Mouse (Mus musculus) urinary bladder, adult 2 months (tissue): ENCODE measurements around the gene Zfp709. TPM values are rescaled to one million over a fixed set of nuclear protein-coding genes. Genes with fewer than 3 reads are reported as not detected.
"Not testable (repeated sequence)": the region's sequence is repeated elsewhere in the genome, so short reads cannot be mapped to it uniquely, and the experiment has no call there.

Experiments used
- DNase-seq: peaks from one replicate; pipeline ENCODE4 v3.0.0; 2022; ENCODE audit warnings: low spot score
- polyA plus RNA-seq: library from polyadenylated mRNA; depleted of rRNA; stranded (reverse); fragments of >200 nt; gene quantifications from 2 replicates; pipeline ENCODE4 v1.2.3, GENCODE M21; 2012; rRNA removed

Zfp709 gene
- polyA plus RNA-seq, result 2.0 and 2.7 TPM in 2 replicates

DNA sequence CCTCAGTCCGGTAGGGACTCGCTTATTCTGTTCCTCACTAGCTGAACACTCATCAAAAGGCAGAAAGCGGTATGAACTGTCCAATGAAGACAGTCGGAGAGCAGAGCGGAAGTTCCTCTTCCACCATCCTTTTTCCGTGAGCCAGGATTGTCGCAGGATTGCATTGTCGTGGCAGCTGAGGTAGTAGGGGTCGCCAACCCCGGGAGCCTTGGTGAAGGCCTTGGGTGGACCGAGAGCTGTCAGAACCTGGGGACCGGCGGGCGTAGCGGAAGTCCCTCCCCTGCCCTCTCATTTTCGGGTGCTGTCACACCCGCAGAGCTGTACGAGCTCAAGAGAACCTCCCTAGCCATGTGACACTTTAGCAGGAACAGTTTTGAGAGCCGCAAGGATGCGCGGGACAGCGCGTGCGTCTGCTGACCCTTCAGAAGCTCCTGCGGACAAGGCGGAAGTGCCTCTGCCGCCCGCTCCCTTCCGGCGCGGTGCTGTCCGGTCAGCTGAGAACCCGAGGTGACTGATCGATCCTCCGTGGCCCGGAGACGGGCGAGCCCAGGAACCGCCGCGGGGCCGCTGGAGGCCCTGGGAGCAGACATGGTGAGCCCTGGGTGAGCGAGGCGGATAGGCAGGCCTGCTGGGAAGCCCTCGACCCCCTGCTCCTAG, at the start of gene Zfp709:
TSS of gene Zfp709 (plus strand) at position 402 of the 657 bp plus-strand sequence.
- DNase-seq, result peak; percentile 59

DNA sequence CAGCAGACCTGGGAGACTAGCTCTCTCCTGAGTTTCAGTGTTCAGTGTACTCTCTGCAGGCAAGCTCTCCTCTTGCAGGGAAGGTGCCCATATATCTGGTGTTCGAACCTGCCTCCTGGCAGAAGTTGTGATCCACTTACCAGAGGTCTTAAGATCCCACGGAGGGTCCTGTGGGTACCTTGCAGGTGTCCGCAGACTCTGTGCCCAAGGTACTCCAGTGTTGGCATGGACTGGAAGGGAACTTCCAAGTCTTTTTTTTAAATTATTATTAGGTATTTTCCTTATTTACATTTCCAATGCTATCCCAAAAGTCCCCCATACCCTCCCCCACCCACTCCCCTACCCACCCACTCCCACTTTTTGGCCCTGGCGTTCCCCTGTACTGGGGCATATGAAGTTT, 43.6 kb upstream of the Zfp709 start:
- not testable (repeated sequence) for DNase-seq

DNA sequence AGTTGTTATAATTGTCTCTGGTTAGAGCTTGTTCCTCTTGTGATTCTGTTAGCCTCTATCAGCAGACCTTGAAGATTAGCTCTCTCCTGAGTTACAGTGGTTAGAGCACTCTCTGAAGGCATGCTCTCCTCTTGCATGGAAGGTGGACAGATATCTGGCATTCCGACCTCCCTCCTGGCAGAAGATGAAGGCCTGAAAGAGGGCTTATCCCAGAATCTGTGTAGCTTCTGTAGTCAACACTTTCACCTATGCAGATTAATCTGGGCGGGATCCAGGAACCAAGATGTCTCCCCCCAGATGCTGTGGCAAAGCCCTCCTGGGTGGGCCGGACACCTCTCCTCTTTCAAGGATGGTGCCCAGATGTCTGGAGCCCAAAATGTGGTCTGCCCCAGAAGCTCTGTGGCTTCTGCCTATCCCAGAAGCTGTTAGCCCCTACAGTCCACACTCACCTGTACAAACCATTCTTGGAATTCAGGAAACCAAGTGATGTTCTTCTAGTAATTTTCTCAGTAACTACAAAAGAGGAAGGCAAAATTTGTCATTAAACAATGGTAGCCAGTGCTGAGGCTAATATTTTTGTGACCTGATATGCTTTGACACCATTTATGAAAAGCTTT, 40.5 kb upstream of the Zfp709 start:
- not testable (repeated sequence) for DNase-seq

DNA sequence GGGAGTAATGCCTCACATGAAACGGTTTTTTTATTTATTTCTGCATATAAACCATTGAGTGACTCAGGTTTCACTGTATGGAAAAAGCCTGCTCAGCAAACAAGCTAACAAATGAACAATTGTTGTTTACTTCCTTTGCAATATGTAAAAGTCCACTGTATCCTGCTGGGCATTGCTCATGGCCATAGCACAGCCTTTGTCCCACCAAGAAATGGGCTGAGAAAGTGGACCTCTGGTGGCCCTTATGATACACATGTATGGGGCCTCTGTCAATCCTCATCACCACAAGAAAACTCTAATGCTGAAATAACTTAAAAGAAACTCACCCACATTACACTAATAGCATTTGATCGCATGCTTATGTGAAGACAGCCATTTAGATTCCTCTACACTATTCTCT, 39.3 kb upstream of the Zfp709 start:
- DNase-seq, result not testable (repeated sequence)

DNA sequence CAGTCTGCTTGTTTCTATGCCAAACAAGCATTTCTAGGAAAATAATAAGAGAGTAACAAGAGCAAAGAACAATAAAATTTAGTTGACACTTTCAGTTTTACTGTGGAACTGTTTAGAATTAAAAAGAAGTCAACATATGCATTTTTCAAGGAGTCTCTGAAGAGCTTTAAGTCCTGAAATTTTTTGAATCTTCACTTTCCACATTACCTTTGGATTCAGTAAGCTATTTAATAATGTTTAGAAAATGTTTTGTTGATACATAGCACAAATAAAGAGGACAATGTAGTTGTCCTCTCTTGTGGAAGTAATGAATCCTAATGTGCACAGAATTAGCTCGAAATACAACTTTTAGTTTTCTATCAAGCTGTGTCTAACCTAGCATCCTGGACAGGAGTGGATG, 37.4 kb upstream of the Zfp709 start:
- DNase-seq, result not testable (repeated sequence)

DNA sequence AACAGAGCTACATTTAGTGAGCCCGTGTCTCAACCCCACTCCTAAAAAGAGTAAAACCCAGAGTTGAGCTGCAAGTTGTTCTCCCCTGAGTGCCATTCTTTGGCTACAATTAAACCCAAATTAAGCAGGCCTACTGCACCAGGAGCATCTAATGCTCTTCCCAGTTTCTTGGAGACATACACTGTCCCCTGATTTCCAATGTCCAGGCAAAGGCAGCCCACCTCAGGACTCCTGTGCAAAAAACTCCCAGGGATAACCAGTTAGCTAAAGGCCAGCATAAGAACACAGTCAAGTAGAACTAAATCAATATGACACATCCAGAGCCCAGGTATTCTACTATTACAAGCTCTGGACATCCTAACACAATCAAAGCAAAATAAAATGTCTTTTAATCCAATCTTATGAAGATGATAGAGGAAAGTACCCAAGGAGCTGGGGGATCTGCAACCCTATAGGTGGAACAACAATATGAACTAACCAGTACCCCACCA, 35.8 kb upstream of the Zfp709 start:
- not testable (repeated sequence) for DNase-seq

DNA sequence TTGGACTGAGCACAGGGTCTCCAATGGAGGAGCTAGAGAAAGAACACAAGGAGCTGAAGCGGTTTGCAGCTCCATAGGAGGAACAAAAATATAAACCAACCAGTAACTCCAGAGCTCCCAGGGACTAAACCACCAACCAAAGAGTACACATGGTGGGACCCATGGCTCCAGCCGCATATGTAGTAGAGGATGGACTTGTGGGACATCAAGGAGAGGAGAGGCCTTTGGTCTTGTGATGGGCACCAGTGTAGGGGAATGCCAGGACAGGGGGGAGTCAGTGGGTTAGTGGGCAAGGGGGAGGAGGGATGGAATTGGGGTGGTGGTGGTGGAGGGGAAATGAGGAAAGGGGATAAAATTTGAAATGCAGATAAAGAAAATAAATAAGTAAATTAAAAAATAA, 35.1 kb upstream of the Zfp709 start:
- DNase-seq, result not testable (repeated sequence)

DNA sequence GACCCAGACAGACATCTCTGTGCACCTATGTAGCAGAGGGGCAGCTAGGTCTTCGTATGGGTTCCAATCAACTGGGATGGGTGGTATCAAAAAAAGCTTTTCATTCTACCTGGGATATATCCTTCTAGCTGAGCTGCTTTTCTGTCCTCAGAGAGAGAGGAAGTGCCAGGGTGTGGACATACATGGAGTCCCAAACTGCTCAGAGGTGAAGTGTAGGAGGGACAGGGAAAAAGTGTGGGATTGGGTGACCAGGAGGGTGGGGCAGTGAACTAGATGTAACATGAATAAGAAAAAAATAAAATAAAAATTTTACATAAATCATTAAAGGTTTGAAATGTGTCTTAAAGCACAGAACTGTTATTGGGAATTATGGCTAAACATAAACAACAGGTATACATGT, 30.8 kb upstream of the Zfp709 start:
- not testable (repeated sequence) for DNase-seq

DNA sequence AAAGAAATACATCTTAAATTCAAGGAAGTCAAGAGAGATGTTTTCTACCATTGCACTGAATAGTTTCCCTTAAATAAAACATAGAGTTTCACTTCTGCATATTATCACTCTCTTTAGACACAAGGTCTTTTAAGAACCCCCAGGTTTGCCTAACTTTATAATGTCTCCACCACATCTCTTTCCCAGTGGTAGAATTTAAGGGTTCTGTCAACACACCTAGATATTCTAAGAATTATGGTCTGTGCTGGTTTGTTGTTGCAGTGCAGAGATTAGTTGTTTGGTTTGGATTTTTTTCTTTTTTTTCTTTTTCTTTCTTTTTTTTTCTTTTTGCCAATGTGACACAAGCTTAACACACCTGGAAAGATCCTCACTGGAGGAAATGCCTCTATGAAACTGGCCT, 28.5 kb upstream of the Zfp709 start:
- not testable (repeated sequence) for DNase-seq

DNA sequence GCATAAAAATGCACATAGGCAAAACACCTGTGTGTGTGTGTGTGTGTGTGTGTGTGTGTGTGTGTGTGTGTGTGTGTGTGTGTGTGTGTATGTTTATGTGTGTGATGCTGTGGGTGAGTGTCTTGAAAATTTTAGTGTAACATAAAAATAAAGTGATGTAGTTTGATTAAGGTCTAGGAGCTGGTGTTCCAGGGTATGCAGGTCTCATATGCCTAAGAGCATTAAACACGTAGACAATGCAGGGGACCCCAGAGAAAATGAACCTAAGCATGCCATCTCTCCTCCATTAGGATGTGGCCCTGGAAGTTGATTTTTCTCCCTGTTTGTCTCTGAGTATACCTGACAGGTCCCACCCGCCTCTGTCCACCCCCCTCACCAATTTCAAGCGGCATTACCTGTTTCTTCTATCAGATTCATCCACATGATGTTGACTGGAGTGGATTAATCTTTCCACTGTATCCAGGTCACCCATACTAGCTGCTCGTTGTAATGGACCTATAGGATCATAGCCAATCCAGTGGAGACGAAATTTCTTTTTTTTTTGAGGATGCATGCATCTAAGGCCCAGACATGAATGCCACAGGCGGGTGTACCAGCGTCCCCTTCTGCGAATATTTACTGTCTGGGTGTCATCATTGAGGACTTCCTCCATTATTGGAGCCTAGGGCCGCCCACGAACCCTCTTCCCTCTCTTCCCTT, 25.0 kb upstream of the Zfp709 start:
- not testable (repeated sequence) for DNase-seq

DNA sequence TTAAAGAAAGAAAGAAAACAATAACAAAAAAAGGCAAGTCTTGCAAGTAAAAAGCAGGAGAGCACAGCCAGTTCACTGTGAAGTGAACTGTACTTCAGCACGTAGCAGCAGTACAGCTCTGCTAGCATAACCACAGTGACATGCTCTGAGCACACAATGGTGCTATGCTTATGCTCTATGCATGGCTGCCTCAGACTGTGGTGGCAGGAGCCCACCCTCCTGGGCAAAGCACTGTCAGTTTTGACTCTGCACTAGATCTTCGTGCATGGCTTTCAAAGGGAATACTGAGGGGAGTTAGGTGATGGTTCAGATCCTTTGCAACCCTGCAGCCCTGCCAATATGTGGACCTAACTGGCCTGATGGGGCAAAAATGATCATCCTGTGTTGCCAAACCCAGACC, 24.5 kb upstream of the Zfp709 start:
- DNase-seq, result not testable (repeated sequence)

DNA sequence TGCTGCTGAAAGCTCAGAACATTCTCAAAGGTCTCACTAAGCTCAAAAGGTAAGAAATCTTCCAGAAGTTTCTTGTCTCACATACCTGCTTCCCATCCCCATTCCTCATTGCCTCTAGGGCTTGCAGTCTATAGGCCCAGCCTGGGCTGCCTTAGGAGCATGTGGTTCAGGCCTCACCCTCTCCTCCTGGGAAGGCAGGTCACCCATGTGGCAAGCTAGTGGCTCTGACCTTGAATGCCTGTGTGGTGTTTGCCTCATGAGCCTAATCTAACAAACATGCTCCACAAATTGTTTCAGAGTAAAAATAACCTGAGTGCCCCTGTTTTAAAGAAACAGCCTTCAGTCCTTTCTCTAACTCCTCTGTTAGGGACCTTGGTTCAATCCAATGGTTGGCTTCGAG, 20.3 kb upstream of the Zfp709 start:
- not testable (repeated sequence) for DNase-seq

DNA sequence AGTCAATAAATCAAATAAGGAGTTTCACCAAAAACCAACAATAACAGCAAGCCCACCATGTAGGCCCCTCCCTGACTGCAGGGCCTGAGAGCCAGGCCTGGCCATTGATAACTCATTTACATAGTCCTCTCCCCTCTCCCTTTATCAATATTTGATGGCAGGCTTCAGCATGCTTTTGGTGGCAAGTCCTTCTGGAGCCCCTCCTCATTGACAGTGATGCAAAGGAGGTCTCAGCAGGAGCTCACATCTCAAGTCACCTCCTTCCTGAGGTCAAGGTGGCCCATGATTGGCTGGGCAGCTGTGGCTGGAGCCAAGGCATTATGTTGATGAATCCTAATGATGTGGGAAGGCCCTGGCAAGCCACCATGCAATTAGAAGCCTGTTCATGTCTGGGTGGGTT, 19.8 kb upstream of the Zfp709 start:
- not testable (repeated sequence) for DNase-seq

DNA sequence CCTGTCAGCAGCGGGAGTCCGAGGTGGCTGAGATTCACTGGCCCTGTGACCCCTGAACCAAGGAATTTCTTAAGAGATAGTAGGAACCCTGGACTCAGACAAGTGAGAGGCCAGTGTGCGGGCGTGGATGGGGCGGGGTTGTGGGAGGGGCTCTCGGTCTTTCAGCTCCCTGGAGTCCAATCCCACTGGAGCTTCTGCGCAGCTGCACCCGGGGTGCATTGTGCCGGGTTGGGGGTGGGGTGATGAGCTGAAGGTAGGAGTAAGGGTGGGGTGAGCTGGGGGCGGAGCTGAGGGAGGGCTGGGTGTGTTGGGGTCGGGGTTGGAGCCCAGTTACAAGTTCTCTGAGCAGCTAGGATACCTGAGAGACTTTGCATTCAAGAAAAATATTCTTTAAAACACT, 18.8 kb downstream of the Zfp709 start:
- DNase-seq, result not testable (repeated sequence)

DNA sequence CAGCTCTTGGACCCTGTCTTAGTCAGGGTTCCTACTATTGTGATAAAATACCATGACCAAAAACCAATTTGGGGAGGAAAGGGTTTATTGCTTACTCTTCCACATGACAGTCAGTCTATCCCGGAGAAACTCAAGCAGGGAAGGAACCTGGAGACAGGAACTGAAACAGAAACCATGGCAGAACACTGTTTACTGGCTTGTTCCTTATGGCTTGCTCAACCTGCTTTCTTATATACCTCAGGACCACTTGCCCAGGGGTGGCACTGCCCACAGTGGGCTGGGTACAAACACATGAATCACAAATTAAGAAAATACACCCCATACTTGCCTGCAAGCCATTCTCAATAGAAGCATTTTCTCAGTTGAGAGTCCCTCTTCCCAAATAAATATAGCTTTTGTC, 21.3 kb downstream of the Zfp709 start:
- not testable (repeated sequence) for DNase-seq

DNA sequence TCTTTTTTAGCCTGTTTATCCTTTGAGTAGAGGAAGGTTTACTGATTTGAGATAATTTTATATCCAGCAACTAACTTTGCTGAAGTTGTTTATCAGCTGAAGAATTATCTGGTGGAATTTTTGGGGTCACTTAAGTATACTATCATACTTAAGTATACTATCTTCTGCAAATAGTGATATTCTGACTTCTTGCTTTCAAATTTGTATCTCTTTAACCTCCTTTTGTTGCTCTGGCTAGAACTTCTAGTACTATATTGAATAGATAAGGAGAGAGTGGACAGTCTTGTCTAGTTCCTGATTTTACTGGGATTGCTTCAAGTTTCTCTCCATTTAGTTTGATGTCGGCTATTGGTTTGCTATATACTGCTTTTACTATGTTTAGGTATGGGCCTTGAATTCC, 25.0 kb downstream of the Zfp709 start:
- no peak for DNase-seq

DNA sequence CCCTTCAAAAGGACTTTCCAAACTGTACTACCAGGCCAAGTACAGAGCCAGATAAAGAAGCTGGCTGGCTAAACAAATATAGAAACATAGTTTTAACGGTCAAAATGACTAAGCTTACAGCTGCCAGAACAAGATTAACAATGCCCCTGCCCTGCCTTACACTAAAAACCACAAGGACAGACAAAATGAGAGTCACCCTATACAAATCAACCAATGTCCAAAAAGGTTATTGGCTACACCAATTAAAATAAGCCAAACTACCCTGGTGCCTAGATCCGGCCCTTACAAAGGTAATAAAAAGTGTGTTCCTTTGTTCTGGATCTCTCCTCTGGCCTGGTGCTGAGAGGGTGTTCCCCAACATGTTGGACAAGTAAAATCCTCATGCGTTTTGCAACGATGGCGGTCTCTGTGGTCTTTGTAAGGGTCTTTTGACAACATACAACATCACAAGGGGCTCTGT, 26.0 kb downstream of the Zfp709 start:
- DNase-seq, result no peak

DNA sequence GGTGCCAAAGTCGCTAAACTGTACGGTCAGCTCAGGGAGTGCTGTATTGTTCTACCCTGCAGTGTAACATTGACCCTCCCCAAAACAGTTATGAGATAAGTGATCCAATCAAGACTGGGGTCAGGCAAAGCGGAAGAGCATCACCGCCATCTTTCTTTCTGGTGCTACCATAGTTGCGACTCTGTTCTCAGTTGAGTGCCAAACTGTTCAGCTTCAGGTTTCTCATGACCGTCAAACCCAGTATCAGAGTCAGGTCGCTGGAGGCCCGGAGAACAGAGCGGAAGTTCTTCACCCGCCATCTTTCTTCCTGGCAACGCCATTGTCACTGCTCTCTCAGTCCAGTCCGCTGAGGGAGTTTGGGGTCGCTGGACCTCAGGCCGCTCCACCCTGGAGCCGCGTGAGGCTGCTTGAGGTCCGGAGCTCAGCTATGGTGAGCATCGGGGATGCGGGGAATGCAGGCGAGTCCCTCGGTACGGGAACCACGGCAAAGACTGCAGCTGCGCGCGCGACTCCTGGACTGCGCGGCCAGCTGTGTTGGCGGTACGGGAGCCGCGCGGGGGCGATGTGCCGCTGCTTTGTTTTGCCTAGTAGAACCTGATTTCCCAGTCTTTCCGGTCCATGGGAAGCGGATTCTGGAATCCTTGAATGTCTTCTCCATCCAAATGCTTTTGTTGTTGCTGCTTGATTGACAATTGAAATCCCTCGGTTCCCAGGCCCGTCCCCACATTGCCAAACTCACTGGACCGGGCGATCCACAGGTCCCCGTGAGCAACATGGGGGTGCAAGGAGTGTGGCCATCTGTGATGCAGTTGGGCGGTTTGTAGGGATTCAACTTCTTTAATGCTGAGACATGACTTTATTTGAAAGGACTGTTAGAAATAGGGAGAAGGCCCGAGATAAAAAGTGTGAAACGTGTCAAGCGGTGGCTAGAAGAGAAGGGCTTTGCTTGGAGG, 26.8 kb downstream of the Zfp709 start, which contains the start of the genes Zfp882 and Zfp617:
TSS of gene Zfp882 (plus strand) at position 300 of the 953 bp plus-strand sequence.
TSS of gene Zfp617 (plus strand) at position 327 of the 953 bp plus-strand sequence.
- peak; percentile 78 for DNase-seq

DNA sequence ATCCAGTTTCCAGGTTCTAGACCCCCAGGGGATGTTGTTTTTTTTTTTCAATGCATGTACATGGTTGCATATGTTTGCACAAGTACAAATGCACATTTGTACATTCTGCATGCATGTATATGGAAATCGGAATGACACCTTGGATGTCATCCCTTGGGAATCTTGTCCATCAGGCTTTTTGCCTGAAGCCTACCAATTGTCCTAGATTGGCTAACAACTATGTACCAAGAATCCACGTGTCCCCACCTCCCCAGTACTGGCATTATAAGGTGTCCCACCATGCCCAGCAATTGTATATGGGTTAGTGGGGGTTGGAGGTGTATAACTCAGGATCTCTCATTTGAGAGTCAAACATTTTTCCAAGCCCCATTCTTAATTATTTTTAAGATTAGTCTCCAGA, 30.5 kb downstream of the Zfp709 start:
- no peak for DNase-seq

DNA sequence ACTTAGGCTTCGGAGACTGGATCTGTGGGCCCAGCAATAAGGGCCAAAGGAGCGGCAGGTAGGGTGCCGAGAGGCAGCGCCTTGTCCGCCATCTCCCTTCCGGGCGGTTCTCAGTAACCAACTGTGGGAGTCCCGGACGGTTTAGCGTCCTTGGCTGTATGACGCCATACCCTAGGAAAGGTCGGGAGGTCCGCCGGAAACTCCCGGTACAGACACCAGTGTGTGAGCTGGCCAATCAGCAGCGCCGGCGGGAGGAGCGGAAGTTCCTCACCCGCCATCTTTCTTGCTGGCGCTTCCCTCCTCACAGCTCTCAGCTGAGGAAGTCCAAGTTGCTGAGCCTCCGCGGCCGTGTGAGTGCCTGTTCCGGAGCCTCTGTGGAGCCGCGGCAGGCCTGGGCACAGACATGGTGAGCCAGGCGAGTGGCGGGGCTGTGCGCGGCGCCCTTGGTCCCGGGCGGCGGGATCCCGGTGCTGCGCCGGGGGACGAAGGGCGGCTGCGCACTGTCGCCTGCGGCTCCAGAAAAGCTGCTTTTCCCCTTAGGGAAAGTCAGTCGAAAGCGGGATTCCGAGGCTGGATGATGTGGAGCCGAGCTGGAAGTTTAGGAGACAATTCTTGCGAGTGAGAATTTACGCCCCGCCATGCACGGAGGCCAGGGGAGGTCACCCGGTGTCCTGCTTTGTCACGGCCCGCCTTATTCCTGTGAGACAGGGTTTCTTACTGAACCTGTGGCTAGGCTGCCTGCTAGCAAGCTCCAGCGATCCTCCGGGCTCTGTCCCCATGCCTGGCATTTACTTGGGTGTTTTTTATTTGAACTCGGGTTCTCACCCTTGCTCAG, 41.0 kb downstream of the Zfp709 start:
- peak; percentile 89 for DNase-seq
